Mouse (Mus musculus) kidney, embryonic 14.5 days (tissue): ENCODE measurements around the gene Fcer2a. TPM values are rescaled to one million over a fixed set of nuclear protein-coding genes. Genes with fewer than 3 reads are reported as not detected.

Experiments
- ATAC-seq: fragments of 200-750 bp; cut with Nextera tagmentation; 2 replicates; pipeline ENCODE4 v1.8.0; 2017; ENCODE audit warnings: moderate number of reproducible peaks, mild to moderate bottlenecking, moderate TSS enrichment, moderate library complexity; ENCODE audit not compliant: low FRiP score, low TSS enrichment
- H3K27ac ChIP-seq: fragments of 300-500 bp; sonication (generic); 2 replicates; pipeline ENCODE4 v1.5.1; 2014; ENCODE audit warnings: low read depth, mild to moderate bottlenecking, low read length, moderate library complexity, mixed read lengths
- H3K27me3 ChIP-seq: fragments of 300-500 bp; sonication (generic); 2 replicates; pipeline ENCODE4 v1.6.1; 2014; ENCODE audit warnings: mild to moderate bottlenecking, low read length; ENCODE audit not compliant: control insufficient read depth, insufficient read depth
- H3K36me3 ChIP-seq: fragments of 300-500 bp; sonication (generic); 2 replicates; pipeline ENCODE4 v1.6.1; 2014; ENCODE audit warnings: low read length, mixed read lengths; ENCODE audit not compliant: control insufficient read depth, insufficient read depth
- H3K4me1 ChIP-seq: fragments of 300-500 bp; sonication (generic); 2 replicates; pipeline ENCODE4 v1.6.1; 2014; ENCODE audit warnings: low read length, mixed read lengths; ENCODE audit not compliant: control insufficient read depth, insufficient read depth
- H3K4me2 ChIP-seq: fragments of 300-500 bp; sonication (generic); replicated peaks from 2 replicates; pipeline ENCODE4 v1.6.1; 2014; ENCODE audit warnings: low read depth, mild to moderate bottlenecking, low read length
- H3K4me3 ChIP-seq: fragments of 300-500 bp; sonication (generic); 2 replicates; pipeline ENCODE4 v1.5.1; 2014; ENCODE audit warnings: mild to moderate bottlenecking, low read length
- H3K9ac ChIP-seq: fragments of 300-500 bp; sonication (generic); 2 replicates; pipeline ENCODE4 v1.6.1; 2014; ENCODE audit warnings: low read depth, mild to moderate bottlenecking, low read length, moderate library complexity
- H3K9me3 ChIP-seq: fragments of 300-500 bp; sonication (generic); 2 replicates; pipeline ENCODE4 v1.6.1; 2016; ENCODE audit warnings: low read length; ENCODE audit not compliant: control insufficient read depth
- WGBS: fragments of 180-500 bp; shearing (Covaris S2); extraction: QIAGEN DNeasy Blood & Tissue Kit; methylation state at CpG from one replicate; pipeline ENCODE4 v1.1.7; 2014; 5-methylcytosine and 5-hydroxymethylcytosine counted together
- polyA plus RNA-seq: library from polyadenylated mRNA; unstranded; fragments of >200 nt; fragmentation: Nextera tagmentation; extraction: Ambion mirVana; gene quantifications from 2 replicates; pipeline ENCODE4 v1.2.1, GENCODE M21; 2014

The Fcer2a gene
- polyA plus RNA-seq, 1 experiment from 2014 or later, result 0.30 TPM

- Histone ChIP-seq H3K4me3 (no peak overlapping the region), H3K4me2 (no peak overlapping the region), H3K27me3 (no peaks in the 10 kb centered on the region), H3K9me3 (no peaks in the 10 kb centered on the region), H3K27ac (no peak overlapping the region), H3K36me3 (peaks cover 22% of the 10 kb centered on the region), H3K9ac (no peak overlapping the region), H3K4me1 (no peaks in the 10 kb centered on the region; the same call in 1 of the 2 replicates)
- ATAC-seq, result no peak
- WGBS, result 98% methylated on average over 5 of the region's 5 CpGs
These were observed 11.5 kb downstream of the Fcer2a start for GRCm38 (mm10) chr8:3682435-3682834.

GRCm38 (mm10) chr8:3679656-3680055, 14.3 kb downstream of the Fcer2a start:
- H3K4me2 ChIP-seq, result no peak overlapping the region
- 93% methylated on average over 5 of the region's 5 CpGs for WGBS
- no peak for ATAC-seq
- peaks cover 22% of the 10 kb centered on the region for H3K36me3 ChIP-seq
- no peak overlapping the region for H3K9ac ChIP-seq
- H3K27ac ChIP-seq, result no peak overlapping the region
- H3K27me3 ChIP-seq, result no peaks in the 10 kb centered on the region
- H3K4me3 ChIP-seq, result no peak overlapping the region
- no peaks in the 10 kb centered on the region; the same call in 1 of the 2 replicates for H3K4me1 ChIP-seq
- no peaks in the 10 kb centered on the region for H3K9me3 ChIP-seq

GRCm38 (mm10) chr8:3679236-3679635, 14.7 kb downstream of the Fcer2a start:
- Histone ChIP-seq H3K9me3 (no peaks in the 10 kb centered on the region), H3K27ac (no peak overlapping the region)
- 94% methylated on average over 23 of the region's 23 CpGs for WGBS

GRCm38 (mm10) chr8:3678831-3679230, 15.1 kb downstream of the Fcer2a start:
- no peak overlapping the region for H3K4me2 ChIP-seq

More at GRCm38 (mm10) chr8:3679236-3679635, 14.7 kb downstream of the Fcer2a start:
- Histone ChIP-seq H3K9ac (no peak overlapping the region), H3K27me3 (no peaks in the 10 kb centered on the region), H3K36me3 (peaks cover 22% of the 10 kb centered on the region), H3K4me3 (no peak overlapping the region), H3K4me1 (no peaks in the 10 kb centered on the region; the same call in 1 of the 2 replicates), H3K4me2 (no peak overlapping the region)
- ATAC-seq, result no peak

GRCm38 (mm10) chr8:3676993-3677579, 16.9 kb downstream of the Fcer2a start:
- peak overlapping the region; percentile 72 for H3K4me3 ChIP-seq
- H3K9ac ChIP-seq, result peak overlapping the region; percentile 93
- H3K27ac ChIP-seq, result peak overlapping the region; percentile 84; the same call in 1 of the 2 replicates
- 3% methylated on average over 15 of the region's 15 CpGs for WGBS
- peaks cover 22% of the 10 kb centered on the region for H3K36me3 ChIP-seq
- peak overlapping the region; percentile 56 for H3K4me2 ChIP-seq
- H3K4me1 ChIP-seq, result no peaks in the 10 kb centered on the region; the same call in 1 of the 2 replicates
- peak; percentile 16; the same call in 1 of the 2 replicates for ATAC-seq
- H3K9me3 ChIP-seq, result no peaks in the 10 kb centered on the region
- no peaks in the 10 kb centered on the region for H3K27me3 ChIP-seq

More at GRCm38 (mm10) chr8:3678831-3679230, 15.1 kb downstream of the Fcer2a start:
- ATAC-seq, result no peak
- H3K27ac ChIP-seq, result no peak overlapping the region
- H3K27me3 ChIP-seq, result no peaks in the 10 kb centered on the region
- H3K9ac ChIP-seq, result no peak overlapping the region
- no peaks in the 10 kb centered on the region for H3K9me3 ChIP-seq
- H3K4me3 ChIP-seq, result no peak overlapping the region
- peaks cover 22% of the 10 kb centered on the region for H3K36me3 ChIP-seq
- WGBS, result 96% methylated on average over 23 of the region's 23 CpGs
- no peaks in the 10 kb centered on the region; the same call in 1 of the 2 replicates for H3K4me1 ChIP-seq

GRCm38 (mm10) chr8:3676131-3676992, 17.6 kb downstream of the Fcer2a start, which contains the start of gene Trappc5:
Gene Trappc5 (plus strand): TSS chr8:3676299.
- 2% methylated on average over 61 of the region's 61 CpGs for WGBS
- Histone ChIP-seq H3K4me2 (peak within 1 kb of the TSS; percentile 56), H3K4me1 (no peaks in the 10 kb centered on the region; the same call in 1 of the 2 replicates), H3K9ac (peak within 1 kb of the TSS; percentile 93), H3K36me3 (peaks cover 20% of the 10 kb centered on the region), H3K4me3 (peak within 1 kb of the TSS; percentile 72), H3K27me3 (no peaks in the 10 kb centered on the region), H3K27ac (peak within 1 kb of the TSS; percentile 84), H3K9me3 (no peaks in the 10 kb centered on the region)
- ATAC-seq, result peak; percentile 81

GRCm38 (mm10) chr8:3674671-3675070, 19.3 kb downstream of the Fcer2a start:
- H3K9me3 ChIP-seq, result no peaks in the 10 kb centered on the region
- H3K4me2 ChIP-seq, result no peak overlapping the region
- H3K4me1 ChIP-seq, result no peaks in the 10 kb centered on the region; the same call in 1 of the 2 replicates
- 52% methylated on average over 3 of the region's 3 CpGs for WGBS
- H3K4me3 ChIP-seq, result no peak overlapping the region
- ATAC-seq, result no peak
- no peak overlapping the region for H3K9ac ChIP-seq
- no peaks in the 10 kb centered on the region for H3K27me3 ChIP-seq
- peaks cover 8% of the 10 kb centered on the region; the same call in 1 of the 2 replicates for H3K36me3 ChIP-seq
- H3K27ac ChIP-seq, result no peak overlapping the region

GRCm38 (mm10) chr8:3671980-3672491, 21.9 kb downstream of the Fcer2a start, which contains the start of gene Fcor:
Gene Fcor (minus strand): TSS chr8:3672362.
- H3K36me3 ChIP-seq, result no peaks in the 10 kb centered on the region
- peak within 1 kb of the TSS; percentile 59 for H3K4me2 ChIP-seq
- no peaks in the 10 kb centered on the region for H3K4me1 ChIP-seq
- peak; percentile 81 for ATAC-seq
- H3K27ac ChIP-seq, result peak within 1 kb of the TSS; percentile 42; the same call in 1 of the 2 replicates
- no peaks in the 10 kb centered on the region for H3K9me3 ChIP-seq
- H3K27me3 ChIP-seq, result no peaks in the 10 kb centered on the region
- H3K4me3 ChIP-seq, result peak within 1 kb of the TSS; percentile 41
- under 1% methylated on average over 23 of the region's 23 CpGs for WGBS
- H3K9ac ChIP-seq, result peak within 1 kb of the TSS; percentile 53
